Mouse (Mus musculus) heart, postnatal 14 days (tissue): ENCODE data around the gene Dap. TPM values are rescaled to one million over a fixed set of nuclear protein-coding genes. Genes with fewer than 3 reads are reported as not detected.

Source experiments
- DNase-seq, 2 experiments: peaks; one replicate each; pipeline ENCODE4 v3.0.0; 2021 to 2022
- intact Hi-C: fragments of 180-260 bp; cut with DNase I; formaldehyde crosslinking; loops from one replicate; pipeline ENCODE4 v1.15.1; 2025
- long read RNA-seq, 2 experiments: library from polyadenylated mRNA; stranded (forward); transcript quantifications; one replicate each; pipeline ENCODE4 v2.0.0; 2021
- total RNA-seq, 2 experiments: library from RNA; stranded (reverse); gene quantifications; 2 replicates each; pipeline ENCODE4 v1.2.3; 2021

The Dap gene
- 10 to 100 TPM; 22.7 to 22.9 TPM for total RNA-seq
- long read RNA-seq, experiment 1, transcript Dap-201 (4 exons, 1,555 nt): major isoform, 66 of 69 reads
- long read RNA-seq, experiment 1, partial matches to known transcripts: 0 of 69 reads
- long read RNA-seq, experiment 1, other reads (novel, unspliced or antisense): 2 of 69 reads
- long read RNA-seq, experiment 2, transcript Dap-201 (4 exons, 1,555 nt): major isoform, 50 of 50 reads
- long read RNA-seq, experiment 2, partial matches to known transcripts: 0 of 50 reads
- long read RNA-seq, experiment 2, other reads (novel, unspliced or antisense): 0 of 50 reads

DNA sequence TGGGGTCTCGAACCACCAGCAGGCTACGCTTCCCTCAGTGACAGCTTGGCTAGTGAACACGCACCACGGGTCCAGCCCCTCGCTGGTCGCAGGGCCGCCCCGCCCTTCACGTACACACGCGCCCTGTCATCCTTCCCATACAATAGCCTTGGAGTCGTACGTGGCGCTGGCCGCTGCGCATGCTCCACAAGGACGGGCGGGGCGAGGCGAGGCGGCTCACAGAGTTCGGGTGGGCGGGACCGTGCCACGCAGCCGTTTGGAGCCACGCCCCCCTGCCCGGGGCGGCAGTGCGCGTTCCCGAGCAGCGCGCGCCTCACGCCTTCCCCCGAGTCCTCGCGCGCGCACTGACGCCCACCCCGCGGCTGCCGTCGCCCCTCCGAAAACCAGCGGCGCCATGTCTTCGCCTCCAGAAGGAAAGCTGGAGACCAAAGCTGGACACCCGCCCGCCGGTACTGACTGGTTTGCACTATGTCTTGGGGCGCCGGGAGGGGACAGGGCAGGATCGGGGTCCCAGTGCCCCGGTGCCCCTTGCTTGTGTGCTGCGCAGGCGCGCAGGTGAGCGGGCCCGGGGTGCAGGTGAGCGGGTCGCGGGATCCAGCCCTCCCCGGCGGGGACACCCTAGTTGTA lies at the start of gene Dap:
Gene Dap (plus strand): TSS at position 180 of the 627 bp plus-strand sequence.
- intact Hi-C loops: no loop called here
- DNase-seq: peak; percentile 98 to 99

DNA sequence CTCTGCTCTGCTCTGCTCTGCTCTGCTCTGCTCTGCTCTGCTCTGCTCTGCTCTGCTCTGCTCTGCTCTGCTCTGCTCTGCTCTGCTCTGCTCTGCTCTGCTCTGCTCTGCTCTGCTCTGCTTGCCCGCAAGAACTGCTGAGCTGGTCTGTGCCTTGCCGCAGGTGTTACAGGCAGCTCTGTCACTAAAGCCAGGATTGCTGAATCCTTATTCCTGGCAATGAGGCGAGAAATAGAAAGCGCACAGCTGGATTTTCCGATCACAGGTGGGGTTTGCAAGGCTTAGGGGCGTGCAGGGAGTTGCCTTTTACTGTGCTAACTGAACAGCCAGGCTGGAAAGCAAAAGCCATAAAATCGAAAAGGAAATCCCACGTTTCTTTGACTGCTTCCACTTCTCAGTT lies 47.5 kb upstream of the Dap start:
- intact Hi-C loops: no loop called here
- no peak for DNase-seq

DNA sequence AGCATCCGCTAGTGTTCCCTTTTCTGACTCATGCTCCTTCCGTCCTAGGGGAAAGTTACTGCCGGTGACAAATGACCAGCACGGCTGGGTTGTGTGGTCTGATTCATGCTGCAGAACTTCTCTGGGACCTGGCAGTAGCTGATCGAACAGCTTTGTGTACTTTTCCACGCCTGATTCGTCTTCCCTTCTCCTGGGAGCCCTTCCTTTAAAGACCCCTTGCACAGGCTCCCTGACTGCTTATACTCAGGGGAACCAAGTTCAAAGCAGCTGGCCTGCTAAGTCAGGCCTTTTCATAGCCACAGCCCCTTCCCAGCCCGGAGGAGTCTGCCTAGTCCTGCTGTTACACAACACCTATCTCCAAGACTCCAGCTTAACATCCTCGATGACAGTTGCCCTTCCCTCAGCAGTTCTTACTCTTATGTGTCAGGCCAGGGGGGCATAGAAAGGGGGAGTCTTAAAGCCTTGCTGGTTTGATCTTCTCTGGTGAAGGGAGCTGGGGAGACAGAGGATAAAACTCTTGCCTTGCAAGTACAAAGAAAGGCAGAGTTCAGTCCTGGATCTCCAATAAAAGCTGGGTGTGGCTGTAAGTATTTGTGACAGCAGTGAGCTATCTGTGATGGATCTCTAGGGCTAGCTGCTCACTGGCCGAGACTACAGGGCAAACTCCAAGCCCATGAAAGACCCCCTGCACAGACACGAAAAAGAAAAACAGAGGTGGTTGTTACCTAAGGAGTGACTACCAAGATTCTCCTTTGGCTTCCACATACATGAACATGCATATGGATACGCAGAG lies 39.3 kb upstream of the Dap start:
- no peak for DNase-seq
- intact Hi-C loops: no loop called here

DNA sequence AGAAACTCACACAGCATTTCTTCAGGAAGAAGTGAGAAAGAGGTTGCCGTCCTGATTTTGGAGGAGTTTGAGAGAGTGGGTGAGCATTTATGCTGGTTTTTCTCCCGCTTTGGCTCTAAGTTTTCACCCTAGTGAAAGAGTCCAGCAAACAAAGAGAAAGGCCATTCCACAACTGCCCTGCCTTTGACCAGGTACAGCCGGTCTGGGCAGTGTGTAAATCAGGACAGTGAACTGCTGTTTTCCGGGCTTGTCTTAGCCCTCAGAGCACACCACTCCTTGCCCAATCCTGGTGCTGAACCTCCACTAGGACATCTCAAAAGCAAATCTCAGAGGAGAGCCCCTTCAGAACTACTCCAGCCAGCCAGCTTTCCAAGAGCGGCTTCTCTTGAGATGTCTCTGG lies 38.6 kb upstream of the Dap start:
- intact Hi-C loops: no loop called here
- DNase-seq: no peak

DNA sequence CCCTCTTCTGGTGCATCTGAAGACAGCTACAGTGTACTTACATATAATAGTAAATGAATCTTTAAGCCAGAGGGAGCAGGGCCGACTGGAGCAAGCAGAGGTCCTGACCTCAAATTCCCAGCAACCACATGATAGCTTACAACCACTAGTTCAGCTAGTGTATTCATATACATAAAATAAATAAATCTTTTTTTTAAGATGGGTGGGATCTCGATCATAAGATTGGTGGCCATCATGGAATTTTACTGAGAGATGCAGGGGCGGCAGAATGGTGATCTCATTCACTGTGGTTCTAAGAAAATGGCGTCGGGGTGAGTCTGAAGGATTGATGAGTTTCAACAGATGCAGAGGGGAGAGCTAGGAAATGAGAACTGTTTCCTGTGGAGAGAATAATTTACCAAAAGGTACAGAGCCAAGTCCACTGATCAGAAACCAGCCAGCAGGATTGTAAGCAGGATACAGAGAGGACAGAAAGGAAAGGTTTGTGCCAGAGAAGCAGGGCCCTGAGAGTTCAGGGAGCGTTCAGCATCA lies 37.7 kb upstream of the Dap start:
- intact Hi-C loops: no loop called here

DNA sequence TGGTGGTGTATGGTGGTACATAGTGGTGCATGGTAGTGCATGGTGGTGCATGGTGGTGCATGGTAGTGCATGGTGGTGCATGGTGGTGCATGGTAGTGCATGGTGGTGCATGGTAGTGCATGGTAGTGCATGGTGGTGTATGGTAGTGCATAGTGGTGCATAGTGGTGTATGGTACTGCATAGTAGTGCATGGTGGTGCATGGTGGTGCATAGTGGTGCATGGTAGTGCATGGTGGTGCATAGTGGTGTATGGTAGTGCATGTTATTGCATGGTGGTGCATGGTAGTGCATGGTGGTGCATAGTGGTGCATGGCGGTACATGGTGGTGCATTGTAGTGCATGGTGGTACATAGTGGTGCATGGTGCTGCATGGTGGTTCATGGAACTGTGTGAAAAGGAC lies 31.6 kb upstream of the Dap start:
- no peak for DNase-seq
- intact Hi-C loops: no loop called here

More for the DNA sequence above, 37.7 kb upstream of the Dap start:
- no peak for DNase-seq

DNA sequence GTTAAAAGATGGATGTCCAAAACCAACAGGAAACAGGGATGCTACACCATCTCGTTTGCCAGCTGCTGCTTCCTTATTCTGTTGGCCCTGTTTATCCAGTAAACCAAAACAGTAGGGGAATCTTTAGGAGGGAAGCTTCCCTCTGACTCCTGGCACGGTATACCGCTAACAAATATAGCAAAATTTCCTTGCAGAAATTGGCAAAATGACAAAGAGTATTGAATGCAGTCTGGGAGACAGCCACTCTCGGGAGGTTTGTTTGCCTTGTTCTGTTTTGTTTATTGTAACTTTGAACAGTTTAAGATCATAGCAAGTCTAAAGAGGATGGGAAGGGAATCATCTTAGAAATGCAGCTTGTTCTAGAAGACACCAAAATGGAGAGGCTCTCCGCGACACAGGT lies 28.3 kb upstream of the Dap start:
- no peak for DNase-seq
- intact Hi-C loops: no loop called here

DNA sequence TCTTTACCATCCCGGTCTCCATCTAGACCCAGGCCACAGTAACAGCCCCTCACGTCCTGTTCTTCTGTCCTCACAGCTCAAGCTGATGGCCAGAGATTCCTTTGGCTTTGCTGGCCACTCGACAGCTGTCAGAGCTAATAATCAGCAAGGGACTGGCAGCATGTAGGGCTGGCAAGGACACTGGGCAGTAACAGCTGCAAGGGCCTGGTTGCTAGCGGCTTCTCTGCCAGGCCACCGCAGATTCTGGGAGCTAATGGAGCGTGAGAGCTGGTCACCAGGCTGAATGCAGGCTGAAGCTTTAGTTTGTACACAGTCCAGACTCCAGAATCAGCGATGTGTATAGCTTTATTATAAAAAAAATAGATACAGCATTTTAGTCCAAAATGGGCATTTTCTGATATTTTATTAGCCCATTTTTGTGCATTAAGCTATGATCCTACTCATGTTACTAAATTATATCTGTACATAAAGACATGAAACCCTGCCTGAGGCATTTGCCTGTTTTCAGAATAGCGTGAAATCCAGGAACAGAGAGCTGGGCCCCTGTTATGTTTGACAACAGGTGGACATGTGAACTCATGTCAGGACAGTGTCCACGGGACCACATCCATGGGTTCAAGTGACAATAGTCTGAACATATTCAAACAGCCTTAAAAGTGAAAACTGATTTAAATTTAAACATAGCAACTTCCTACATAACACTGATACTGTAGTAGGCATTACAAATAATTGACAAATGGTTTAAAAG lies 16.6 kb upstream of the Dap start:
- intact Hi-C loops: no loop called here
- DNase-seq: no peak

DNA sequence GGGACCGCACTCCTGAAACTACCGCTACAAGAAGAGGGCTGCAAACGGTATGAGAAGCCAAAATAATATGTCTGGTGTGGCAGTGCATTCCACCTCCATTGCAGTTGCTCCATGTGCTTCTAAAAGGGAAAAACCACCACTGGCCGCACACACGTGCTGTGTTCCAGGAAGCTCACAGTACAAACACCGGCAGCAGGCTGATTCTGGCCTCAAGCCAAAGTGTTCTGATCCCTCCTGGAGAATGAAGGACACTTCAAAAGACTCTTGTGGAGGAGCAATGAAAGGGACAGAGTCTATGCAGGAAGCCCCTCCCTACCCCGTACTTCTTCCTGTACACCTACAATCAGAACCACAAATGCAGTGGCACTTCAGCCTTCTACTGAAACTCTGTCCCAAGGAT lies 12.2 kb upstream of the Dap start:
- intact Hi-C loops: no loop called here
- DNase-seq: peak in 1 of 2 experiments; percentile 30

DNA sequence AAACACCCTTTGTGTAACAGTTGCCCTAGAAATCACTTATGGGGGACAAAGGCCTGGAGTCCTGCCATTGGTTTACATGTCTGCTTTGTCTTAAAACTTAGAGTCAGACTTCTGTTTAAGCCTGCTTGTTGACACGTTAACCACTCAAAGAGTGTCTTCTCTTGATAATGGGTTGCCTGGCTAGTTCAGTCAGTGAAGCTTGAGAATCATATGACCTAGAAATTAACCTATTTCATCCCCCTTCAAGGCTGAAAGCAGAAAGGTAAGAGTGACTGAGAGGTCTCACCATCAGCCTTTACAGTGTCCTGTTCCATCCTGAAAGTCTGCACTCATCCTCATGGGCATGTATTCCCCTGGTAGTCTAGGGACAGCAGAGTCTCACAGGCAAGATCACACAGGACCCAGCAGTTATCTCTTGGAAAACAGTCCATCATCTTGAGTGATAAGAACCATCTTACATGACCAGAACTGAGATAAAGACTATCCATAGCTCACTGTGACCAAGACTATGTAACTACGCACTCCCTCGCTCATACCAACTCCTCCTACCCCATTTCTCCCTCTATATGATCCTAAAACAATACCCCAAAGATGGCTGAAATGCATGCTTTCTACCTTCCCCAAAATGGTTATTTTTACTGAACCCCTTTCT lies 10.4 kb upstream of the Dap start:
- no peak for DNase-seq
- intact Hi-C loops: no loop called here

DNA sequence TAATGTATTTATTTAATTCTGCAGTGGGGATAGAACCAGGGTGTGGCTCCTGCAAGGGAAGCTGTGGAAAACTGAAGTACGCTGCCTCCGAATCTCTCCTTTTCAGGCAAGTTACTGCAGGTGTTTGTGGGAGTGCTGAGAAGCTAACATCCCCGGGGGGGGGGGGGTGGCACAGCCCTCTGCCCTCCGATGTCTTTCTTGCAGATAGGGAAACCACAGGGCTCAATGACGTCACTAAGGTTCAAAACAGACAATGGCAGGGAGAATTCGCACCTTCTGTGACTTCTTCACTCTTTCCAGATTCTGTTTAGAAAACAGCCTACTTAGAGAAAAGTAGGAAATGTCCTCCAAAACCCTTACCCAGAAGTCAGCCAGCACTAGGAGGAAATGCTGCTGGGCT lies 1.9 kb upstream of the Dap start:
- no peak for DNase-seq
- intact Hi-C loops: no loop called here

DNA sequence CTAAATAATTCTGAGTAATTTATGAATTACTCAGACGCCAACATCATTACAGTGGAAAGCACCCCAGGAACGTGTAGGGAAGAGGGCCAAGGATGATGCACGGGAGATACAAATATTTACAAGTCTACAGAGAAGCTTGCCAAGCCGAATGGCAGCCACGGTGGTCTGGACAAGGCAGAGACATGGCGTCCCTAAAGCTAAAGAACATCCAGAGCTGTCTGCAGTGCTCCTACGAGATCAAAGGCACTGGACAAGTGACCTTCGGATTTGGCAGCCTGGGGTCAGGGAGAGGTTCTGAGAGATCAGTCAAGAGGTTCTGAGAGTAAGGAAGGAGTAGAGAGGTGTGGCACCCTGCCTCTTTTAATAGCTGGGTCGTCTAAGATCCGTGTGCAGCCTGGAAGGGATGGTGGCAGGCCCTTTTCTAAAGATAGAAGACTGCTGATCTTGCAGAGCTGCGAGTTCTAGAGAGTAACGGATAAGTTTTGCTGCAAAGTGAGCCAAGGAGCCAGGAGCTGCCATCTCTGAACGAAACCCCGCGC lies 449 bp upstream of the Dap start:
- intact Hi-C loops: no loop called here
- no peak for DNase-seq

DNA sequence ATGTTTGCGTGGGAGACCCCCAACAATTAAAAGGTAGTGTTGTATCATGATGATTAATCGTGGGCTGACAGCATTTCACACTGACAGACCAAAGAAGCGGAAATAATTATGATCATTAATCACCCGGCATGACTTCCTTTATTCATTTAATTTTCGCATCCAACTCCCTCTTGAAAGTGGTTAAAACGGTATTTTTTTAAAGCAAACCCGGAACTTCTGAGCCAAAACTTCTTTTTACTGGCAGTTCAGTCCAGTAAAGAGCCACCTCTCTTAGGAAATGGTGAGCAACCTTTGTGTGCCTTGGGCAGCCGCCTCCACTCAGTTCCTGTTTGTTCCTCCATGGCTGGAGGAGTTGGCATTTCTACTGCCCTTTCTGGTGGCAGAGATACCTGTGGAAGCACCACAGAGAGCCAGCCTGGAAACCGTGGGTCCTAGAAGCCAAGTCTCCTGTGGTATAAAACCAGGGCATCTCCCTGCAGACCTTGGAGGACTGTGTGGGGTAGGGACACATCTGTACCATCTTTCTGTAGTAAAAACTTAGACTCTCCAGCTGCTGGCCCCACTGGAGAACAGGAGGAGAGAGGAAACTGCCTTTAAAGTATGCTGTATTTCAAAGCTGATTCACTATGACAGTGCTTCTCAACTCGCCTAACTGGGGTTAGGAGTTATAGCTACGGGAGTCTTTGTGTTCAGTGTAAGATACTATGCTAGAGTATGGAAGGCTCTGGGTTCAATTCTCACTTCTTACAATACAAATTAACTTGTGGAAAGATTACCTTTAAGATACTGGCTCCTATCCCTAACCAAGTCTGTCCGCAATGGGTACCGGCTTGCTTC lies 910 bp downstream of the Dap start:
- DNase-seq: no peak
- intact Hi-C loops: no loop called here

DNA sequence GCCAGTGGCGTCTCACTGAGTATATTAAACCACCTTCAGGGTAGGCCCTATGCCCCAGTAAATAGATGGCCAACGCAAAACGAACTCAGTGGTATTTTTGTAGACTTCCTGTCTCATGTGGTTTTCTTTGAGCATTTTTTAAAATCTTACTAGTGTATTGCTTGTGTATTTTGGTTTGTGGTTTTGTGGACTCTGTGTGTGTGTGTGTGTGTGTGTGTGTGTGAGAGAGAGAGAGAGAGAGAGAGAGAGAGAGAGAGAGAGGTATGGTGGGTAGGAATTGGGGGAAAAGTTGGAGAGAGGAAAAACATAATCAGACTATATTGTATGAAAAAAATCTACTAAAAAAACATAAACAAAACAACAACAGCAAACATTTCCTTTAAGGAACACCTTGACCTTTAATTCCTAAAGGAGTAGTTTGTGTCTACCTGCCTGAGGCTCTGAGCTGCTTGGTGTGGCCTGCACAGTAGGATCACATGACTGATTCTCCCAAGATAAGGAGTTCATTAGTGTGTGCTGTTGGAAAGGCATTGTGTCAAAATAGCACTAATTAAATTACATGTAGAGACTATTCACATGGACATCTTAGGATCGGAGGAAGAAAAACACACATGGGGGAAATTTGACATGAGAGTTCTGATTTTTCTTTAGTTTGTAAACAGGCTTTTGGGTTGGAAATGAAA lies 1.7 kb downstream of the Dap start:
- DNase-seq: no peak
- intact Hi-C loops: no loop called here

DNA sequence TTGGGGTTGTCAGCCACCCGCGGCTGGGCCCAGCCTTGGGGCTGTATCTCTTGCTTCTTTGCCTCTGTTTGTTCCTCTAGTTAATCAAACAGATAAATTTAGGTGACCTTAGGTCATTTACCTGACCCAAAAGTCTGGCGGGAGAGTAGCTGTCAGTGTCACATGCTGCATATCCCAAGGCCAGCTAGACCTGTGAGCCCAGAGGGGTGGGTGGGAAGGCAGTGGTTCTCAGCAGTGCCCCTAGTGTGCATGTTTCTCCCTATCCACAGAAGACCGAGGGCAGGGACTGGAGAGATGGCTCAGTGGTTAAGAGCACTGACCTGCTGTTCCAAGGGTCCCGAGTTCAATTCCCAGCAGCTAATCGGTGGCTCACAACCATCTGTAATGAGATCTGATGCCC lies 2.4 kb downstream of the Dap start:
- intact Hi-C loops: no loop called here
- DNase-seq: no peak

DNA sequence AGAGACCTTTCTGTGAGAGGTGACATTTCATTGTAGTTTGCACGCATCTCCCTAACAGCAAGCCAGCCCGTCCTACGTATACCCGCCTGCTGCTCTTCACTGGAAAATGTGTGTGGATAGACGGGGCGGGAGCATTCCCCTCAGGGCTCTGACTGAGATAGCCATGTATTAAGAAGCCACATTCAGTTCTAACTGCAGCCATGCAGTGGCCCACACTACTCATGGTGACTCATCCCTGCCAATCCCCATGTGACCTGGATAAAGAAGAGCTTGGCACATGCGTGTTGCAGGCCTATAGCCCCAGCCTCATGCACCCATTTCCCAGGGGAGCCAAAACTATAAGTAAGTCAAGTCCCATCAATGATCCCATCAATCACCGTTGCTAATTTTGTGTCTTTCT lies 3.7 kb downstream of the Dap start:
- intact Hi-C loops: no loop called here
- DNase-seq: no peak

DNA sequence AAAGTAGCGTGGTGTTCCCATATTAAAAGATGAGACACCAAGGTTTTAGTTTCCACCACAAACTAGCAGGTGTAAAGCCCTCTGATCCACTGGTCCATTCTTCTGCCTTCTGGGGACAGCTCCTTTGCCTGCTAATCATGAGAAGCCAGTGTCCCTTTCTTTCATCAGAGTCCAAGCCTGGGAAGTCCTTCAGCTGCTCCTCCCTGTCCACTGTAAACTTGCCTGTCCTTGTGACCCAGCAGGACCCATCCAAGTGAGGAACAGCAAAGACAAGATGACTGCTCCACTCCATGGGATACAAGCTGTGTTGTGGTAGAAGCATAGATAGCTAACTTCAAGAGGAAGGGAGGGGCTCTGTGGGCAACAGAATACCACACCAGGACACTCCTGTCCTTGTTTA lies 8.9 kb downstream of the Dap start:
- DNase-seq: no peak
- intact Hi-C loops: no loop called here

DNA sequence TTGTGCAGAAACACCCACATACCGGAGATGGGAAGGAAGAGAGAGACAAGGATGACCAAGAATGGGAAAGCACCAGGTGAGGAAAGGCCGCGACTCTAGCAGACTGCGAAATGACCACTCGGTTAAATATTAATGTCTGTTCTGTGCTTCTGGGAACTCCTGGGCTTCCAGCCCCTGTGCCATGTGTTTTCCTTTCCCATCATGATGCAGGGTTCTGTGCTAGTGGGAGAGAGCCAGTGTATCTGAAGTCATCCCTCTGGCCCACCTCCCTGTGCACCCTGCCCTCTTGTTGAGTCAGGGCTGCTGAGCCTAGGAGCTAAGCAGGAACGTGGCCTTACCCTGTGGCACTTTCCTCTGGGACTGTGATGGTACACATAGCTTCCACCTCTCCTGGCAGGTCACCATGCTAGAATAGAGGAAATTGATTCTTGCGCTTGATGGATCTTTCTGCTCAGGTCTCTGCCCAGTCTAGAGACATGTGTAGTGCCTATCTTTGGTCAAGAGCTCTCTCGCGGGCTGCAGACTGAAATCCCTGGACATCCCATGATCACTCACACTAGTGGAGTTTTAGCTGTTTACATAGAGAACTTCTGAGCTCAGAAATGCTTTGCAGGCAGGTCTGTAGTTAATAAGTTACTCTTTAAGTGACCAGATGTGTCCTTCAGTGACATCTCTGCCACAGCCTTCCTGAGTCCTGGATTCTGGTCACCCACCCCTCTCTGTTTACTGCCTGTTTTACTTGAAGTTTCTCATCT lies 11.9 kb downstream of the Dap start:
- intact Hi-C loops: no loop called here
- no peak for DNase-seq
